ENCODE assay signal across 8 mouse cellular contexts in genomic region chr11:83963991-83964921, GRCm38 (mm10). TPM values are rescaled to one million over a fixed set of nuclear protein-coding genes. Genes with fewer than 3 reads are reported as not detected.
DNase-seq lines count a peak whose midpoint lies in the region; ATAC-seq and TF ChIP-seq lines count a peak whose summit lies in the region.

Synrg (plus strand) TSS chr11:83964428.

- peaks cover 2% of the 10 kb centered on the region for H3K4me1 ChIP-seq in ES-Bruce4 (ENCODE audit: control insufficient read depth, insufficient read depth, low read length)
- peaks cover 21% of the 10 kb centered on the region for H3K4me1 ChIP-seq in forebrain, embryonic 14.5 days (ENCODE audit: control insufficient read depth, insufficient read depth, low read length)
- H3K4me1 ChIP-seq in neural tube, embryonic 15.5 days: peaks cover 28% of the 10 kb centered on the region

- intact Hi-C loops in heart, postnatal 14 days (cut with DNase I): loop anchor here (2.0 kb wide), 1 partner anchor 21 kb away; the partner anchor contains the start of gene Ddx52

- H3K27me3 ChIP-seq in ES-Bruce4 (ENCODE audit: control insufficient read depth, insufficient read depth, low read length, poor library complexity, severe bottlenecking): no peaks in the 10 kb centered on the region
- no peaks in the 10 kb centered on the region for H3K27me3 ChIP-seq in forebrain, embryonic 14.5 days (replicated peaks; ENCODE audit: control insufficient read depth, insufficient read depth, low read length)
- no peaks in the 10 kb centered on the region for H3K27me3 ChIP-seq in neural tube, embryonic 15.5 days (replicated peaks)

- peak; percentile 95 for DNase-seq in forebrain, embryonic 14.5 days (ENCODE audit: low spot score)
- peak; percentile 93 to 94 for DNase-seq in heart, postnatal 14 days
- peak; percentile 92 for DNase-seq in layer of hippocampus, adult 11-12 months (ENCODE audit: low spot score)
- DNase-seq in lung, adult 18-20 months: peak; percentile 89 to 93
- peak; percentile 89 for DNase-seq in testis, postnatal 14 days (ENCODE audit: low spot score)

- H3K27ac ChIP-seq in ES-Bruce4 (ENCODE audit: insufficient read depth, low read length): no peak within 1 kb of the TSS
- H3K27ac ChIP-seq in forebrain, embryonic 14.5 days (ENCODE audit: low read depth, low read length): peak within 1 kb of the TSS; percentile 93
- H3K27ac ChIP-seq in neural tube, embryonic 15.5 days (replicated peaks): peak within 1 kb of the TSS; percentile 91

- H3K36me3 ChIP-seq in ES-Bruce4 (ENCODE audit: control insufficient read depth, insufficient read depth, low read length, poor library complexity, severe bottlenecking): peaks cover 31% of the 10 kb centered on the region
- H3K36me3 ChIP-seq in forebrain, embryonic 14.5 days (ENCODE audit: control insufficient read depth, insufficient read depth, low read length): peaks cover 45% of the 10 kb centered on the region
- H3K36me3 ChIP-seq in neural tube, embryonic 15.5 days: peaks cover 32% of the 10 kb centered on the region

- 0 out of 2 replicates have a peak, but pooled peaks have one; percentile 11 for TF ChIP-seq EP300 in ES-Bruce4 (IDR thresholded peaks at IDR 0.05; ENCODE audit: insufficient read depth, low read depth, low read length)

- peak within 1 kb of the TSS; percentile 81 for H3K4me3 ChIP-seq in ES-Bruce4 (ENCODE audit: low read depth, low read length)
- peak within 1 kb of the TSS; percentile 67 for H3K4me3 ChIP-seq in forebrain, embryonic 14.5 days (ENCODE audit: low read depth, low read length)
- peak within 1 kb of the TSS; percentile 72 for H3K4me3 ChIP-seq in neural tube, embryonic 15.5 days (replicated peaks)

- WGBS in forebrain, embryonic 14.5 days: 2% methylated on average over 54 of the region's 76 CpGs
- WGBS in neural tube, embryonic 15.5 days: 2% methylated on average over 59 of the region's 76 CpGs

- no peak for TF ChIP-seq POLR2A in ES-Bruce4 (IDR thresholded peaks at IDR 0.05; ENCODE audit: insufficient read depth, low read length)

- H3K9me3 ChIP-seq in ES-Bruce4 (replicated peaks; ENCODE audit: control insufficient read depth, insufficient read depth, low read length, poor library complexity, severe bottlenecking): no peaks in the 10 kb centered on the region
- no peaks in the 10 kb centered on the region for H3K9me3 ChIP-seq in forebrain, embryonic 14.5 days (replicated peaks; ENCODE audit: control insufficient read depth, low read length)
- no peaks in the 10 kb centered on the region for H3K9me3 ChIP-seq in neural tube, embryonic 15.5 days (replicated peaks)

- peak within 1 kb of the TSS; percentile 58 for H3K4me2 ChIP-seq in forebrain, embryonic 14.5 days (ENCODE audit: low read length)
- peak within 1 kb of the TSS; percentile 66 for H3K4me2 ChIP-seq in neural tube, embryonic 15.5 days

- H3K9ac ChIP-seq in ES-Bruce4 (ENCODE audit: low read depth, poor library complexity, severe bottlenecking): peak within 1 kb of the TSS; percentile 91
- peak within 1 kb of the TSS; percentile 85 for H3K9ac ChIP-seq in forebrain, embryonic 14.5 days (ENCODE audit: low read length)
- peak within 1 kb of the TSS; percentile 81 for H3K9ac ChIP-seq in neural tube, embryonic 15.5 days (replicated peaks)

- ATAC-seq in cerebellum, adult (ENCODE audit: insufficient number of reproducible peaks, low FRiP score, low TSS enrichment): peak; percentile 91
- ATAC-seq in forebrain, embryonic 14.5 days: peak; percentile 98
- peak; percentile 98 for ATAC-seq in neural tube, embryonic 15.5 days (ENCODE audit: low FRiP score)

- TF ChIP-seq CTCF in ES-Bruce4 (IDR thresholded peaks at IDR 0.05; ENCODE audit: low read depth, low read length): no peak

RNA-seq across cellular contexts. Expression of gene Synrg, which starts in this region (rescaled TPM):
- polyA plus RNA-seq in ES-Bruce4 (2011; ENCODE audit: insufficient read depth, insufficient read length, low read depth, missing spikeins): 16.0 and 16.4 TPM in 2 replicates
- polyA plus RNA-seq in forebrain, embryonic 14.5 days (2014; fragmentation: Nextera tagmentation; extraction: Ambion mirVana): 24.3 and 28.7 TPM in 2 replicates
- 10 to 100 TPM; 24.4 to 25.0 TPM for total RNA-seq in heart, postnatal 14 days (2021)
- polyA plus RNA-seq in neural tube, embryonic 15.5 days (2015; fragmentation: Nextera tagmentation; extraction: Ambion mirVana): 18.3 and 19.6 TPM in 2 replicates
